Comparison of ENCODE assay signal across 11 mouse cellular contexts in the genomic region with DNA sequence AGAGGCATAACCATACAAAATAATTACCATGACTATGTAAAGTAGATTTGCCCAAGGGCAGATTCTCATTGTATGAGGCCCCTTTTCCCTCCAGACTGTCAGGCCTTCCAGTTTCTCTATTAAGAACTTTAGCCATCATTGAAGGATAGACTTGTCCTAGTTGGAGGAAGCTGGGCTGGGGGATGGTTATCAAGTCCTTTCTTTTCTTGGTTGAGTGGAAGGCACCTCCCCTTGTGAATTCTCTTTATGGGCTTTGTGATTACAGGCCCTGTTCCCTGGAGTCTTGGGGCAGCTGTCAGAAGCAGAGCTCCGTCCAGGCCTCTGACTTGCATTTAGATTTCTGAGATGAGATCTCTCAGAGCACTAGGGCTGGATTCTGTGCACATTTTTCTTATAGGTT.
DNase-seq lines count a peak whose midpoint lies in the region; ATAC-seq lines count a peak whose summit lies in the region.
"Had no signal": no experiment of that assay in that cellular context is flagged by ENCODE, and none has a peak within 500 bp of the region (broad histone marks: within the 10 kb centered on the region; RNA-seq: fewer than 3 reads in every experiment).

No protein-coding gene starts in this region.

- H3K4me2 ChIP-seq in neural tube, embryonic 12.5 days (replicated peaks), result no peak overlapping the region
- no peak overlapping the region for H3K4me2 ChIP-seq in hindbrain, embryonic 14.5 days (replicated peaks)
- H3K4me2 ChIP-seq in midbrain, embryonic 14.5 days (ENCODE audit: low read length), result no peak overlapping the region
- H3K4me2 ChIP-seq: heart, embryonic 13.5 days; liver, embryonic 13.5 days had no signal

- DNase-seq in neural tube, embryonic 10.5 days (ENCODE audit: extremely low spot score, low spot score), result no peak
- DNase-seq in hindbrain, embryonic 14.5 days (ENCODE audit: low spot score), result no peak
- DNase-seq in midbrain, embryonic 14.5 days, result peak; percentile 58
- DNase-seq in heart, embryonic 10.5 days (ENCODE audit: low spot score), result no peak
- DNase-seq in ovary, adult 18-20 months (ENCODE audit: low spot score), result no peak
- no peak for DNase-seq in c-Kit-positive CD71-positive TER-119-positive erythroid progenitor cells, embryonic 14.5 days (ENCODE audit: low spot score)
- DNase-seq: kidney, adult 2 months; kidney, postnatal 4 days; liver, embryonic 13.5 days had no signal

- 9% methylated on average over 1 of the region's 1 CpGs for WGBS in neural tube, embryonic 12.5 days
- 10% methylated on average over 1 of the region's 1 CpGs for WGBS in hindbrain, embryonic 14.5 days
- 9% methylated on average over 1 of the region's 1 CpGs for WGBS in midbrain, embryonic 14.5 days
- WGBS in heart, embryonic 10.5 days, result 41% methylated on average over 1 of the region's 1 CpGs

- H3K4me1 ChIP-seq in neural tube, embryonic 12.5 days, result peaks cover 10% of the 10 kb centered on the region
- peaks cover 5% of the 10 kb centered on the region; the same call in 1 of the 2 replicates for H3K4me1 ChIP-seq in hindbrain, embryonic 14.5 days (replicated peaks; ENCODE audit: control insufficient read depth, insufficient read depth, low read length)
- 0 out of 2 replicates have a peak, but pooled peaks cover 4% of the 10 kb centered on the region for H3K4me1 ChIP-seq in midbrain, embryonic 14.5 days (ENCODE audit: control insufficient read depth, insufficient read depth, low read length)
- H3K4me1 ChIP-seq in heart, embryonic 10.5 days, result no peaks in the 10 kb centered on the region
- H3K4me1 ChIP-seq: heart, embryonic 13.5 days; liver, embryonic 13.5 days had no signal

- H3K27me3 ChIP-seq in neural tube, embryonic 12.5 days (replicated peaks), result no peaks in the 10 kb centered on the region
- H3K27me3 ChIP-seq in hindbrain, embryonic 14.5 days (ENCODE audit: control insufficient read depth, insufficient read depth, low read length), result no peaks in the 10 kb centered on the region
- H3K27me3 ChIP-seq in midbrain, embryonic 14.5 days (ENCODE audit: control insufficient read depth, insufficient read depth, low read length), result no peaks in the 10 kb centered on the region
- no peaks in the 10 kb centered on the region for H3K27me3 ChIP-seq in heart, embryonic 10.5 days (ENCODE audit: insufficient read depth, poor library complexity, severe bottlenecking)
- H3K27me3 ChIP-seq: heart, embryonic 13.5 days; liver, embryonic 13.5 days had no signal

- no peak overlapping the region for H3K27ac ChIP-seq in neural tube, embryonic 12.5 days
- peak overlapping the region; percentile 38; the same call in 1 of the 2 replicates for H3K27ac ChIP-seq in hindbrain, embryonic 14.5 days
- H3K27ac ChIP-seq in midbrain, embryonic 14.5 days (replicated peaks; ENCODE audit: low read depth, low read length), result peak overlapping the region; percentile 45; the same call in 1 of the 2 replicates
- H3K27ac ChIP-seq in heart, embryonic 10.5 days, result no peak overlapping the region
- H3K27ac ChIP-seq: heart, embryonic 13.5 days; liver, embryonic 13.5 days had no signal

- peak; percentile 57; the same call in 1 of the 2 replicates for ATAC-seq in neural tube, embryonic 12.5 days (ENCODE audit: low FRiP score, low read depth)
- ATAC-seq in hindbrain, embryonic 14.5 days (ENCODE audit: low FRiP score), result peak; percentile 71
- peak; percentile 80 for ATAC-seq in midbrain, embryonic 14.5 days (ENCODE audit: low FRiP score, low TSS enrichment)

- no peak overlapping the region for H3K4me3 ChIP-seq in neural tube, embryonic 12.5 days
- no peak overlapping the region for H3K4me3 ChIP-seq in hindbrain, embryonic 14.5 days (replicated peaks; ENCODE audit: low read length)
- no peak overlapping the region for H3K4me3 ChIP-seq in midbrain, embryonic 14.5 days (replicated peaks; ENCODE audit: low read depth, low read length)
- no peak overlapping the region for H3K4me3 ChIP-seq in heart, embryonic 10.5 days
- H3K4me3 ChIP-seq: heart, embryonic 13.5 days; liver, embryonic 13.5 days had no signal

- H3K9me3 ChIP-seq in neural tube, embryonic 12.5 days, result no peaks in the 10 kb centered on the region
- H3K9me3 ChIP-seq in hindbrain, embryonic 14.5 days (ENCODE audit: control insufficient read depth, low read length), result no peaks in the 10 kb centered on the region
- no peaks in the 10 kb centered on the region for H3K9me3 ChIP-seq in midbrain, embryonic 14.5 days (ENCODE audit: control insufficient read depth, low read length)
- H3K9me3 ChIP-seq in heart, embryonic 10.5 days, result no peaks in the 10 kb centered on the region
- H3K9me3 ChIP-seq: heart, embryonic 13.5 days; liver, embryonic 13.5 days had no signal

- H3K9ac ChIP-seq in neural tube, embryonic 12.5 days, result no peak overlapping the region
- no peak overlapping the region for H3K9ac ChIP-seq in hindbrain, embryonic 14.5 days
- no peak overlapping the region for H3K9ac ChIP-seq in midbrain, embryonic 14.5 days (replicated peaks; ENCODE audit: low read length)
- H3K9ac ChIP-seq: heart, embryonic 13.5 days; liver, embryonic 13.5 days had no signal

- no peaks in the 10 kb centered on the region for H3K36me3 ChIP-seq in neural tube, embryonic 12.5 days
- H3K36me3 ChIP-seq in hindbrain, embryonic 14.5 days (replicated peaks; ENCODE audit: control insufficient read depth, insufficient read depth), result no peaks in the 10 kb centered on the region
- no peaks in the 10 kb centered on the region for H3K36me3 ChIP-seq in midbrain, embryonic 14.5 days (ENCODE audit: control insufficient read depth, insufficient read depth, low read length)
- H3K36me3 ChIP-seq in heart, embryonic 10.5 days, result no peaks in the 10 kb centered on the region
- H3K36me3 ChIP-seq: heart, embryonic 13.5 days; liver, embryonic 13.5 days had no signal

Comparison
In these comparisons a context has a peak if more than half of its experiments do, and no peak if none do; other contexts are left out.
1. H3K27ac ChIP-seq: peak in hindbrain, embryonic 14.5 days (single experiment) and midbrain, embryonic 14.5 days (single experiment); none in neural tube, embryonic 12.5 days (single experiment) and heart, embryonic 10.5 days (single experiment).
2. Peak in every context shown above with its lines, with median percentiles within 50 percentile points of each other: ATAC-seq.